Mouse (Mus musculus): Measurements from ENCODE around the gene Chst4.

- TF ChIP-seq POLR2A (IDR thresholded peaks at IDR 0.05; ENCODE audit: borderline replicate concordance, low read depth, low read length): no peak
- no peak for TF ChIP-seq CTCF (IDR thresholded peaks at IDR 0.05; ENCODE audit: low read depth, low read length)
These were observed at the start of gene Chst4 for GRCm38 (mm10) chr8:110039659-110040058.
